Mouse (Mus musculus) cerebellum, adult 2 months (tissue): Measurements from ENCODE around the gene Dvl1.

Experiments
- CTCF ChIP-seq: fragments of 200-500 bp; IDR thresholded peaks from 2 replicates; pipeline ENCODE4 v1.5.1; 2011; ENCODE audit warnings: low read depth, mild to moderate bottlenecking, control low read depth, low read length, moderate library complexity, borderline replicate concordance; ENCODE audit not compliant: insufficient read depth
- POLR2A ChIP-seq: fragments of 200-500 bp; IDR thresholded peaks from 2 replicates; pipeline ENCODE4 v1.6.1; 2011; ENCODE audit warnings: low read length, control low read depth, borderline replicate concordance; ENCODE audit not compliant: insufficient read depth

DNA sequence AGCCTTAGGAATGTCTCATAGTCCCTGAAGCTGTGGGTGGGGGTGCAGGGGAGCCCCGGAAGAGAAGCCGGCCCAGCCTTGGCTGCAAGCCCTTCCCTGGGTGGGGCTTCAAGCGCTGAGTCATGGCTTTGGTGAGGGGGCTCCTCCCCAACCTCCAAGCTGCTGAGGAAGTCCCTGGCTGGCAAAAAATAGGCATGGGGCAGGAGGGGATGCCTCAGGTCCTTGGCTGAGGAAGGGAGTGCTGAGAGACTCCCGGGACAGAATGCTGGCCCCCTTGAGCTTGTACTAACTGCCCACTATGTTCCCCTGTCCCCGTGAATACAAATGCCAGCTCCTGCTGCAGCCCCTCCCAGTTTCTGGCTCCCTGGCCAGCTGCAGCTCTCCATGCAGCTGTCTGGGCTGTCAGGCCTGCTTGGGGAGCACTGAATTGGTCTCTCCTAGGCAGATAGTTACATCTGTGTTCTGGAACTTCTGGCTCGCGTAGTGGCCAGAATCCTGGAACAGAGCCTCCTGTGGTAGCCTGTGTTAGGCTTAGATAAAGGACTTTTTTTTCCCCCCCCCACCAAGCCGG lies 47.2 kb downstream of the Dvl1 start:
- no peak for TF ChIP-seq CTCF
- TF ChIP-seq POLR2A: no peak
